Mouse (Mus musculus) midbrain, embryonic 14.5 days (tissue): ENCODE measurements at regions not wholly inside any gene's neighbourhood (a gene's known extent, or its start where the extent isn't known, plus 50 kb on each side); places are given as distances from the start of the nearest gene placed in this dataset.
A peak's percentile ranks its signal among the peaks of the same experiment; 100 is the strongest.

ENCODE experiments used
- ATAC-seq: fragments of 200-750 bp; cut with Nextera tagmentation; 2 replicates; pipeline ENCODE4 v1.8.0; 2017; ENCODE audit warnings: moderate number of reproducible peaks, moderate library complexity; ENCODE audit not compliant: low FRiP score, low TSS enrichment
- DNase-seq: peaks from one replicate; pipeline ENCODE4 v3.0.0-alpha.2; 2015
- H3K27ac ChIP-seq: fragments of 300-500 bp; sonication (generic); replicated peaks from 2 replicates; pipeline ENCODE4 v1.5.1; 2014; ENCODE audit warnings: mild to moderate bottlenecking, low read depth, low read length, moderate library complexity
- H3K27me3 ChIP-seq: fragments of 300-500 bp; sonication (generic); 2 replicates; pipeline ENCODE4 v1.6.1; 2014; ENCODE audit warnings: low read length, control low read depth, mixed read lengths; ENCODE audit not compliant: control insufficient read depth, insufficient read depth
- H3K36me3 ChIP-seq: fragments of 300-500 bp; sonication (generic); 2 replicates; pipeline ENCODE4 v1.6.1; 2014; ENCODE audit warnings: low read length, control low read depth; ENCODE audit not compliant: control insufficient read depth, insufficient read depth
- H3K4me1 ChIP-seq: fragments of 300-500 bp; sonication (generic); 2 replicates; pipeline ENCODE4 v1.6.1; 2014; ENCODE audit warnings: mild to moderate bottlenecking, antibody characterized with exemption, low read length, control low read depth; ENCODE audit not compliant: control insufficient read depth, insufficient read depth
- H3K4me2 ChIP-seq: fragments of 300-500 bp; sonication (generic); 2 replicates; pipeline ENCODE4 v1.6.1; 2014; ENCODE audit warnings: mild to moderate bottlenecking, low read length, moderate library complexity
- H3K4me3 ChIP-seq: fragments of 300-500 bp; sonication (generic); replicated peaks from 2 replicates; pipeline ENCODE4 v1.5.1; 2014; ENCODE audit warnings: low read depth, low read length
- H3K9ac ChIP-seq: fragments of 300-500 bp; sonication (generic); replicated peaks from 2 replicates; pipeline ENCODE4 v1.6.1; 2014; ENCODE audit warnings: mild to moderate bottlenecking, low read length, moderate library complexity
- H3K9me3 ChIP-seq: fragments of 300-500 bp; sonication (generic); 2 replicates; pipeline ENCODE4 v1.6.1; 2016; ENCODE audit warnings: low read length, control low read depth, mixed read lengths; ENCODE audit not compliant: control insufficient read depth
- WGBS: fragments of 180-500 bp; shearing (Covaris S2); extraction: QIAGEN DNeasy Blood & Tissue Kit; methylation state at CpG from one replicate; pipeline ENCODE4 v1.1.7; 2014; 5-methylcytosine and 5-hydroxymethylcytosine counted together

- Histone ChIP-seq H3K9ac (no peak overlapping the region), H3K4me3 (no peak overlapping the region), H3K9me3 (no peaks in the 10 kb centered on the region), H3K27me3 (no peaks in the 10 kb centered on the region), H3K36me3 (no peaks in the 10 kb centered on the region), H3K4me2 (no peak overlapping the region), H3K27ac (no peak overlapping the region), H3K4me1 (peaks cover 8% of the 10 kb centered on the region; the same call in 1 of the 2 replicates)
- no peak for DNase-seq
- ATAC-seq = no peak
- 86% methylated on average over 4 of the region's 4 CpGs for WGBS
Observed at GRCm38 (mm10) chr10:67634795-67635194, 86.0 kb upstream of the Ado start.

DNA sequence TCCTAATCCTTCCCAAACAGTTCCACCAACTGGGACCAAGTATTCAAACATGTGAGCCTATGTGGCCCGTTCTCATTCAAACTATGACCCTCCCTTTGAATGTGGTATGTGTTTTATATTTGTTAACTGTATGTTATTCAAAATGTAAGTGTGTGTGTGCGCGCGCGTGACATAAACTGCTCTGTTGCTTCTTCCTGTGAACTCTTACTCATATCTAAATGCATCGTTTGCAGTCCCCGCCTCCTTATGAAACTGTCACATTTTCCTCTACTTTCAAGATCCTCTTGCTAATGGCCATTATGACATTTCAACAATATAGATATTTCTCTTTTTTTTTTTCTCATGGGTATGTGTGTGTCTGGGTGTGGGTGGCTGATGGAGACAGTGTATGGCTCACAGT is 84.3 kb upstream of the Ado start:
- no peak overlapping the region for H3K27ac ChIP-seq
- no peak overlapping the region for H3K4me3 ChIP-seq
- no peaks in the 10 kb centered on the region for H3K36me3 ChIP-seq
- no peak for DNase-seq
- no peak for ATAC-seq
- H3K4me1 ChIP-seq = peaks cover 8% of the 10 kb centered on the region; the same call in 1 of the 2 replicates
- H3K9me3 ChIP-seq = no peaks in the 10 kb centered on the region
- H3K27me3 ChIP-seq = no peaks in the 10 kb centered on the region
- no peak overlapping the region for H3K4me2 ChIP-seq
- WGBS = 96% methylated on average over 7 of the region's 7 CpGs
- H3K9ac ChIP-seq = no peak overlapping the region

- Histone ChIP-seq H3K9ac (no peak overlapping the region), H3K27ac (no peak overlapping the region), H3K9me3 (no peaks in the 10 kb centered on the region), H3K4me3 (no peak overlapping the region), H3K27me3 (no peaks in the 10 kb centered on the region), H3K36me3 (no peaks in the 10 kb centered on the region), H3K4me1 (no peaks in the 10 kb centered on the region), H3K4me2 (no peak overlapping the region)
- DNase-seq (no peak), ATAC-seq (no peak)
- WGBS = 87% methylated on average over 12 of the region's 12 CpGs
Observed at GRCm38 (mm10) chr10:67623338-67623737, 74.6 kb upstream of the Ado start.

DNA sequence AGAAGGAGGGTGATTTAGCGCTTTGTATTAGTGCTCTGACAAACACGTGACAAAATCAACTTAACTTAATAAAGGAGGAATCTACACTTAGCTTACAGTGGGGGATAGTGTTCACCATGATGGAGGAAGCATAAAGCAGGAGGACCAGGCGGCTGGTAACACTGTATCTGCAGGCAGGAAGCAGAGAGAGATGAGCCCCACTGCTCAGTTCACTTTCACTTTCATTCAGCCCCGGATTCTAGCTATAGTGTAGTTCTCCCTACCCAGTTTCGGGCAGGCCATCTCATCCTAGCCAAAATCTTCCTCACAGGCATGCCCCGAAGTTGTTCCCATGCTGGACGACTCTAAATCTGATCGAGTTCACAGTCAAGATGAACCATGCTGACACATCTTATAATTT is 71.3 kb upstream of the Ado start:
- ATAC-seq (no peak), DNase-seq (no peak)
- Histone ChIP-seq H3K9ac (no peak overlapping the region), H3K4me2 (no peak overlapping the region), H3K4me1 (no peaks in the 10 kb centered on the region), H3K36me3 (no peaks in the 10 kb centered on the region), H3K27ac (no peak overlapping the region), H3K9me3 (no peaks in the 10 kb centered on the region), H3K4me3 (no peak overlapping the region), H3K27me3 (no peaks in the 10 kb centered on the region)
- 81% methylated on average over 8 of the region's 8 CpGs for WGBS

- Histone ChIP-seq H3K27me3 (no peaks in the 10 kb centered on the region), H3K4me3 (no peak overlapping the region), H3K27ac (no peak overlapping the region), H3K4me1 (no peaks in the 10 kb centered on the region), H3K4me2 (no peak overlapping the region), H3K36me3 (no peaks in the 10 kb centered on the region), H3K9ac (no peak overlapping the region), H3K9me3 (no peaks in the 10 kb centered on the region)
- DNase-seq = no peak
- 79% methylated on average over 5 of the region's 5 CpGs for WGBS
- no peak for ATAC-seq
Observed at GRCm38 (mm10) chr10:67618112-67618511, 69.4 kb upstream of the Ado start.

DNA sequence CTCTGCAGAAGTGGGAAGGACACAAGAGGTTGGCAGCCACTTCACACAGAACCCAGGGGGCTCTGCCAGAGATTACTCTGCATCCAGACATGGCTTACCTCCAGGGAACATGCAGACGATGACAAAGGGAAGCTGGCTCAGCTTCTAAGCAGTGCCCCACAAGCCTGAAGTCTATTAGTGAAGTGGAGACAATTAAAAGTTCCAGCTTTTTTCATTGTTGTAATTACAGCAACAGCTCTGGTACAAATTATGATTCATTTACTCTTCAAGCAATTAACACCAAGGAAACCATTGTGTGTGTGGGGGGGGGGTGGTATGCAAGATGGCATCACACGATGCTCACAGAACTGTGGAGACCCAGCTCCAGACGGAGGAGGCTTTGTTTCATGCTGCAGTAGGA is 66.3 kb upstream of the Ado start:
- no peaks in the 10 kb centered on the region for H3K36me3 ChIP-seq
- WGBS = 76% methylated on average over 3 of the region's 3 CpGs

DNA sequence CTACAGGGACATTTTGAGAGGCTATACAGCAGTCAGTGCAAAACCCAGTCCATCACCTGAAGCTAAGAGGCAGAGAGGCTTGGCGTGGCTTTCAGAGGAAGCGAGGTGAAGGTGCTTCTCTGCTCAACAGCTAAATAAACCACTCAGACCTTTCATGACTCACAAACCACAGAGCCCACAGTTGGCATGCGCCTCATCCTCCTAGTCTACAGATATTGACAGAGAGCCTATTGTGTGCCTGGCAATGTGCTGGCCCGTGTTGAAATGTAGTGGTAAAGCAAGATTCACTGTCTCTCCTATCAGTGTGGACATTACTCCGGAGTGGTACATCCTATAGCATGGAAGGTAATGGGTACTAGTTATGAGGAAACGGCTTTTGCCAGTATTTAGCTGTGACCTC is 61.9 kb upstream of the Ado start:
- H3K4me1 ChIP-seq = no peaks in the 10 kb centered on the region
- H3K27ac ChIP-seq = no peak overlapping the region
- no peaks in the 10 kb centered on the region for H3K9me3 ChIP-seq
- ATAC-seq = no peak
- no peaks in the 10 kb centered on the region for H3K36me3 ChIP-seq
- H3K27me3 ChIP-seq = no peaks in the 10 kb centered on the region
- WGBS = 93% methylated on average over 6 of the region's 6 CpGs
- no peak overlapping the region for H3K4me3 ChIP-seq
- DNase-seq = no peak
- H3K4me2 ChIP-seq = no peak overlapping the region
- no peak overlapping the region for H3K9ac ChIP-seq

More for the DNA sequence above, 66.3 kb upstream of the Ado start:
- no peaks in the 10 kb centered on the region for H3K27me3 ChIP-seq
- no peaks in the 10 kb centered on the region for H3K4me1 ChIP-seq
- ATAC-seq = no peak
- H3K9me3 ChIP-seq = no peaks in the 10 kb centered on the region
- H3K4me3 ChIP-seq = no peak overlapping the region
- DNase-seq = peak; percentile 15
- no peak overlapping the region for H3K9ac ChIP-seq
- H3K27ac ChIP-seq = no peak overlapping the region
- H3K4me2 ChIP-seq = no peak overlapping the region

GRCm38 (mm10) chr10:67608033-67608432 is 59.3 kb upstream of the Ado start:
- Histone ChIP-seq H3K36me3 (no peaks in the 10 kb centered on the region), H3K9me3 (no peaks in the 10 kb centered on the region), H3K9ac (no peak overlapping the region), H3K27ac (no peak overlapping the region), H3K4me1 (no peaks in the 10 kb centered on the region), H3K4me3 (no peak overlapping the region), H3K4me2 (no peak overlapping the region), H3K27me3 (no peaks in the 10 kb centered on the region)
- ATAC-seq (no peak), DNase-seq (no peak)
- WGBS = 82% methylated on average over 5 of the region's 5 CpGs

- no peaks in the 10 kb centered on the region for H3K27me3 ChIP-seq
- no peaks in the 10 kb centered on the region for H3K9me3 ChIP-seq
- no peaks in the 10 kb centered on the region for H3K36me3 ChIP-seq
- no peaks in the 10 kb centered on the region for H3K4me1 ChIP-seq
- no peak overlapping the region for H3K4me3 ChIP-seq
- no peak overlapping the region for H3K4me2 ChIP-seq
- ATAC-seq = no peak
- DNase-seq = no peak
- no peak overlapping the region for H3K27ac ChIP-seq
- no peak overlapping the region for H3K9ac ChIP-seq
- 88% methylated on average over 9 of the region's 9 CpGs for WGBS
Observed at GRCm38 (mm10) chr10:67607297-67608032, 58.7 kb upstream of the Ado start.
